Mouse (Mus musculus): ENCODE data around the gene Bhlhe41.

Gene Bhlhe41

GRCm38 (mm10) chr6:145835359-145835758 lies 30.0 kb downstream of the Bhlhe41 start:
- DNase-seq (ENCODE audit: low spot score), result no peak

GRCm38 (mm10) chr6:145832927-145833326 lies 32.4 kb downstream of the Bhlhe41 start:
- no peak for DNase-seq (ENCODE audit: low spot score)

- DNase-seq (ENCODE audit: low spot score), result no peak
These were observed 34.7 kb downstream of the Bhlhe41 start for GRCm38 (mm10) chr6:145830617-145831016.

GRCm38 (mm10) chr6:145830117-145830516 lies 35.2 kb downstream of the Bhlhe41 start:
- DNase-seq (ENCODE audit: low spot score), result peak; percentile 63

GRCm38 (mm10) chr6:145829062-145829835 lies 36.1 kb downstream of the Bhlhe41 start:
- no peak for DNase-seq (ENCODE audit: low spot score)

- no peak for DNase-seq (ENCODE audit: low spot score)
These were observed 39.1 kb downstream of the Bhlhe41 start for GRCm38 (mm10) chr6:145826305-145826704.

GRCm38 (mm10) chr6:145823588-145824234 lies 41.6 kb downstream of the Bhlhe41 start:
- DNase-seq (ENCODE audit: low spot score), result no peak

- no peak for DNase-seq (ENCODE audit: low spot score)
These were observed 42.3 kb downstream of the Bhlhe41 start for GRCm38 (mm10) chr6:145823103-145823502.

GRCm38 (mm10) chr6:145822218-145822617 lies 43.1 kb downstream of the Bhlhe41 start:
- DNase-seq (ENCODE audit: low spot score), result no peak

- DNase-seq (ENCODE audit: low spot score), result no peak
These were observed 46.2 kb downstream of the Bhlhe41 start for GRCm38 (mm10) chr6:145819151-145819550.

- DNase-seq (ENCODE audit: low spot score), result no peak
These were observed 50.2 kb downstream of the Bhlhe41 start for GRCm38 (mm10) chr6:145815200-145815599.

- no peak for DNase-seq (ENCODE audit: low spot score)
These were observed 54.2 kb downstream of the Bhlhe41 start for GRCm38 (mm10) chr6:145811174-145811573.

- no peak for DNase-seq (ENCODE audit: low spot score)
These were observed 55.3 kb downstream of the Bhlhe41 start for GRCm38 (mm10) chr6:145810015-145810414.

GRCm38 (mm10) chr6:145809566-145809965 lies 55.8 kb downstream of the Bhlhe41 start:
- no peak for DNase-seq (ENCODE audit: low spot score)

Measured in urinary bladder, postnatal 25 days (tissue).